In genomic region chr16:43434941-43435340, GRCm38 (mm10) we compare ENCODE assay signal across 9 mouse cellular contexts.
DNase-seq lines count a peak whose midpoint lies in the region; ATAC-seq and TF ChIP-seq lines count a peak whose summit lies in the region.
"Had no signal": no experiment of that assay in that cellular context is flagged by ENCODE, and none has a peak within 500 bp of the region (broad histone marks: within the 10 kb centered on the region; RNA-seq: fewer than 3 reads in every experiment).

No protein-coding gene starts in this region.

- TF ChIP-seq EP300 in lung, postnatal 0 days (IDR thresholded peaks at IDR 0.05): no peak

- H3K27me3 ChIP-seq in lung, postnatal 0 days (replicated peaks; ENCODE audit: insufficient read depth, low read length): no peaks in the 10 kb centered on the region
- H3K27me3 ChIP-seq: liver, embryonic 13.5 days had no signal

- intact Hi-C loops in gastrocnemius, adult 2 months (cut with DNase I): loop anchor here (5.0 kb wide), 1 partner anchor 38 kb away; no protein-coding TSS in a partner anchor
- intact Hi-C loops in gastrocnemius, postnatal 36 days (cut with DNase I): loop anchor here (5.0 kb wide), 1 partner anchor 33 kb away; no protein-coding TSS in a partner anchor

- peak overlapping the region; percentile 25; the same call in 1 of the 2 replicates for H3K27ac ChIP-seq in gastrocnemius, adult 2 months
- H3K27ac ChIP-seq in lung, postnatal 0 days (ENCODE audit: low read length): no peak overlapping the region
- H3K27ac ChIP-seq: liver, embryonic 13.5 days had no signal

- no peak overlapping the region for H3K4me3 ChIP-seq in gastrocnemius, adult 2 months
- no peak overlapping the region for H3K4me3 ChIP-seq in lung, postnatal 0 days (ENCODE audit: low read depth, low read length)
- H3K4me3 ChIP-seq: liver, embryonic 13.5 days had no signal

- WGBS in lung, postnatal 0 days: 54% methylated on average over 3 of the region's 3 CpGs

- TF ChIP-seq CTCF in gastrocnemius, adult 2 months (IDR thresholded peaks at IDR 0.05): peak; percentile 67
- TF ChIP-seq CTCF in lung, postnatal 0 days (IDR thresholded peaks at IDR 0.05): peak; percentile 76

- no peak overlapping the region for H3K4me2 ChIP-seq in lung, postnatal 0 days (replicated peaks; ENCODE audit: low read depth, low read length)
- H3K4me2 ChIP-seq: liver, embryonic 13.5 days had no signal

- no peaks in the 10 kb centered on the region for H3K36me3 ChIP-seq in lung, postnatal 0 days (ENCODE audit: insufficient read depth, low read length)
- H3K36me3 ChIP-seq: liver, embryonic 13.5 days had no signal

- no peaks in the 10 kb centered on the region for H3K9me3 ChIP-seq in lung, postnatal 0 days (ENCODE audit: low read length)
- H3K9me3 ChIP-seq: liver, embryonic 13.5 days had no signal

- H3K4me1 ChIP-seq in lung, postnatal 0 days (ENCODE audit: insufficient read depth, low read depth, low read length): no peaks in the 10 kb centered on the region
- H3K4me1 ChIP-seq: liver, embryonic 13.5 days had no signal

- no peak for DNase-seq in gastrocnemius, adult 2 months
- DNase-seq in gastrocnemius, postnatal 36 days: no peak
- peak; percentile 21 to 23 for DNase-seq in right cerebral cortex, adult 2 months (ENCODE audit: low spot score in 2 of 2)
- no peak for DNase-seq in right cerebral cortex, postnatal 36 days (ENCODE audit: low spot score in 2 of 2)
- peak; percentile 42 to 43 for DNase-seq in cerebellum, postnatal 36 days
- DNase-seq in lung, postnatal 0 days (ENCODE audit: low spot score): peak; percentile 28
- DNase-seq in ovary, postnatal 14 days (ENCODE audit: low spot score): no peak
- DNase-seq in spleen, postnatal 36 days (ENCODE audit: low spot score in 2 of 2): no peak
- DNase-seq: liver, embryonic 13.5 days had no signal

- ATAC-seq in lung, postnatal 0 days: no peak

- no peak overlapping the region for H3K9ac ChIP-seq in lung, postnatal 0 days (replicated peaks; ENCODE audit: low read depth)
- H3K9ac ChIP-seq: liver, embryonic 13.5 days had no signal

Comparison
In these comparisons a context has a peak if more than half of its experiments do, and no peak if none do; other contexts are left out.
1. DNase-seq: peak in right cerebral cortex, adult 2 months (2 of 2), cerebellum, postnatal 36 days (2 of 2) and lung, postnatal 0 days (single experiment); none in gastrocnemius, adult 2 months (single experiment), gastrocnemius, postnatal 36 days (0 of 2), right cerebral cortex, postnatal 36 days (0 of 2), ovary, postnatal 14 days (single experiment) and spleen, postnatal 36 days (0 of 2).